Mouse (Mus musculus): Measurements from ENCODE around the gene Spred2.
A peak's percentile ranks its signal among the peaks of the same experiment; 100 is the strongest.

DNA sequence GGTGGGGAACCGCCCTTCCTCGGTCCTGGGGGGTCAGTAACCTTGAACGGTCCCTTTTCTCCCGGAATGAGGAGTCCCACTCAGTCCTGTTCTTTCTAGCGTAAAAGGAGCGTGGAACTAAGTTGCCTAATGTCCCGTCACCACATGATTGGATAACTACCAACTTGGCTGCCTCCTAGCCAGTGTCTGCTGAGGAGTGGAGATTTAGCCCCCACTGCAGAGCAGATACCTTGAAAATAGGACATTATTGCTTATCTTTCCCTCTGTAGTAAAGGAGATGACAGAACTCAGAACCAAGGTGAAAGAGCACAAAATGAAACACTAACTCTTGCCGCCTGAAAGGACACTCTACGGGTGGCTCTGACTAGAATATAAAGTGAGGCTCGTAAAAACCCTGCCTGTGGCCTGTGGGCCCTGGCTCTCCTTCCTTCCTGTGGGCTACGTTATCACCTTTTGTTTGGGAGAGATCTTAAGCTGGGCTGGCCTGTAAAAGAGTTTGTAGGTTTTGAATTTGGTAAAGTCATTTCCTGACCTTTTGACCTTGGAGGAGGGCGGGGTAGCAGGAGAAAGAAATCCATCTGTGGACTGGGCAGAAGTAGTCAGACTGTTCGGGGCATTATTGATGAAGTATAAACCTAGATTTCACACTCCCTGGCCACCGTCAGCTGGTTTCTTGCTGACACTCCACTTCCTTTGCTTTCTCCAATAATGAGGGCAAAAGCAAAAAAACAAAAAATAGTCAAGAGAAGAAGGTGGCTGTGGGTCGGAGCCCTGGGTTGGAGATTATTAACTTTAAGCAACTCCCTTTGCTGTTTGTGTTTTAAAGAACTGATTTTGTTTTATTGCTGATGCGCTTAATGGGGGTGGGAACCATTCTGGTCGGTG is 62.9 kb downstream of the Spred2 start:
- no peak for TF ChIP-seq POLR2AphosphoS2 (IDR thresholded peaks at IDR 0.05; ENCODE audit: low read length)
- no peak for TF ChIP-seq TAL1 (IDR thresholded peaks at IDR 0.05; ENCODE audit: low read length)
- TF ChIP-seq E2F4 (IDR thresholded peaks at IDR 0.05; ENCODE audit: borderline replicate concordance, low read depth, low read length), result no peak
- no peak for TF ChIP-seq CTCF (IDR thresholded peaks at IDR 0.05 in 2 of 3, conservative IDR thresholded peaks at IDR 0.05 in 1 of 3; ENCODE audit: control insufficient read depth in 1 of 3, insufficient read depth in 1 of 3, low read depth in 2 of 3, low read length in 3 of 3, poor library complexity in 1 of 3, severe bottlenecking in 1 of 3)
- TF ChIP-seq HCFC1 (IDR thresholded peaks at IDR 0.05; ENCODE audit: low read depth, low read length), result no peak
- TF ChIP-seq ZNF384 (IDR thresholded peaks at IDR 0.05; ENCODE audit: low read depth, low read length), result no peak; the same call in 1 of the 2 replicates
- TF ChIP-seq KAT2A (conservative IDR thresholded peaks at IDR 0.05; ENCODE audit: low read depth, low read length), result no peak; the same call in 1 of the 2 replicates
- TF ChIP-seq MAZ (IDR thresholded peaks at IDR 0.05; ENCODE audit: low read depth, low read length), result peak; percentile 84
- TF ChIP-seq EP300 (IDR thresholded peaks at IDR 0.05; ENCODE audit: low read depth in 1 of 2, low read length in 2 of 2), result peak; percentile 79 to 86
